8 mouse cellular contexts compared by ENCODE assay signal in genomic region chr10:122096462-122096979, GRCm38 (mm10). TPM values are rescaled to one million over a fixed set of nuclear protein-coding genes. Genes with fewer than 3 reads are reported as not detected.
A peak's percentile ranks its signal among the peaks of the same experiment; 100 is the strongest.
DNase-seq lines count a peak whose midpoint lies in the region; ATAC-seq and TF ChIP-seq lines count a peak whose summit lies in the region.

No protein-coding gene starts in this region.

- H3K4me2 ChIP-seq in heart, embryonic 12.5 days = peak overlapping the region; percentile 94
- H3K4me2 ChIP-seq in hindbrain, embryonic 14.5 days (replicated peaks) = peak overlapping the region; percentile 89

- DNase-seq in heart, postnatal 10 days = no peak
- peak; percentile 62 for DNase-seq in hindbrain, embryonic 14.5 days (ENCODE audit: low spot score)
- DNase-seq in gastrocnemius, postnatal 25 days = no peak

- peaks cover 4% of the 10 kb centered on the region for H3K79me3 ChIP-seq in C2C12 (ENCODE audit: low read depth)

- H3K36me3 ChIP-seq in heart, embryonic 12.5 days = peaks cover 4% of the 10 kb centered on the region; the same call in 1 of the 2 replicates
- peaks cover 30% of the 10 kb centered on the region for H3K36me3 ChIP-seq in C2C12 (ENCODE audit: control insufficient read depth, insufficient read depth)
- peaks cover 8% of the 10 kb centered on the region for H3K36me3 ChIP-seq in hindbrain, embryonic 14.5 days (replicated peaks; ENCODE audit: control insufficient read depth, insufficient read depth)

- H3K27me3 ChIP-seq in heart, embryonic 12.5 days (replicated peaks) = no peaks in the 10 kb centered on the region
- H3K27me3 ChIP-seq in C2C12 (ENCODE audit: control insufficient read depth, insufficient read depth, insufficient read length) = no peaks in the 10 kb centered on the region
- no peaks in the 10 kb centered on the region for H3K27me3 ChIP-seq in hindbrain, embryonic 14.5 days (ENCODE audit: control insufficient read depth, insufficient read depth, low read length)

- peaks cover 28% of the 10 kb centered on the region for H3K79me2 ChIP-seq in C2C12 (ENCODE audit: control insufficient read depth, insufficient read depth)

- peak overlapping the region; percentile 81 for H3ac ChIP-seq in C2C12 (ENCODE audit: control insufficient read depth, insufficient read length, low read depth)

- peak overlapping the region; percentile 81 for H3K4me3 ChIP-seq in heart, embryonic 12.5 days
- H3K4me3 ChIP-seq in C2C12 (ENCODE audit: insufficient read depth, poor library complexity, severe bottlenecking) = peak overlapping the region; percentile 51
- peak overlapping the region; percentile 69 for H3K4me3 ChIP-seq in brown adipose tissue, adult 24 weeks (ENCODE audit: insufficient read depth, low read depth, low read length)
- peak overlapping the region; percentile 87 for H3K4me3 ChIP-seq in hindbrain, embryonic 14.5 days (replicated peaks; ENCODE audit: low read length)

- intact Hi-C loops in heart, postnatal 10 days (cut with DNase I) = no loop called here

- H3K9ac ChIP-seq in heart, embryonic 12.5 days = peak overlapping the region; percentile 91
- peak overlapping the region; percentile 90 for H3K9ac ChIP-seq in hindbrain, embryonic 14.5 days

- no peaks in the 10 kb centered on the region for H3K9me3 ChIP-seq in heart, embryonic 12.5 days (replicated peaks)
- no peaks in the 10 kb centered on the region for H3K9me3 ChIP-seq in hindbrain, embryonic 14.5 days (ENCODE audit: control insufficient read depth, low read length)

- peak; percentile 73 for ATAC-seq in heart, embryonic 12.5 days (ENCODE audit: insufficient number of reproducible peaks, low FRiP score)
- ATAC-seq in hindbrain, embryonic 14.5 days (ENCODE audit: low FRiP score) = peak; percentile 77
- ATAC-seq in megakaryocyte-erythroid progenitor cell, adult 5-6 weeks (replicated peaks; ENCODE audit: low FRiP score, low TSS enrichment, poor library complexity, severe bottlenecking) = peak; percentile 33; the same call in 1 of the 2 replicates
- no peak for ATAC-seq in CD4-positive, CD25-positive, alpha-beta regulatory T cell, adult 4 months

- no peak for TF ChIP-seq CTCF in C2C12 (IDR thresholded peaks at IDR 0.05; ENCODE audit: control insufficient read depth, insufficient read depth, insufficient read length)

- peak overlapping the region; percentile 91 for H3K27ac ChIP-seq in heart, embryonic 12.5 days (ENCODE audit: poor library complexity, severe bottlenecking)
- no peak overlapping the region; the same call in 1 of the 2 replicates for H3K27ac ChIP-seq in brown adipose tissue, adult 24 weeks (replicated peaks; ENCODE audit: low read depth, low read length)
- peak overlapping the region; percentile 92 for H3K27ac ChIP-seq in hindbrain, embryonic 14.5 days

- WGBS in heart, embryonic 12.5 days = under 1% methylated on average over 47 of the region's 48 CpGs
- WGBS in hindbrain, embryonic 14.5 days = under 1% methylated on average over 47 of the region's 48 CpGs

- peaks cover 8% of the 10 kb centered on the region for H3K4me1 ChIP-seq in heart, embryonic 12.5 days (replicated peaks)
- no peaks in the 10 kb centered on the region for H3K4me1 ChIP-seq in brown adipose tissue, adult 24 weeks (ENCODE audit: control insufficient read depth, insufficient read depth, insufficient read length, low read length)
- H3K4me1 ChIP-seq in hindbrain, embryonic 14.5 days (replicated peaks; ENCODE audit: control insufficient read depth, insufficient read depth, low read length) = peaks cover 10% of the 10 kb centered on the region

TF ChIP-seq in C2C12, 6 proteins besides CTCF, POLR2A, EP300 and RAD21:
- peak; percentile 80 for TF ChIP-seq USF1 (IDR thresholded peaks at IDR 0.05; ENCODE audit: low read depth)
- peak; percentile 56 for TF ChIP-seq MAX (IDR thresholded peaks at IDR 0.05)
- TF ChIP-seq MYOD1 (IDR thresholded peaks at IDR 0.05; ENCODE audit: control insufficient read depth, insufficient read length, low read depth) = no peak

RNA-seq across cellular contexts. Expression of gene Rxylt1, which starts 0.7 kb away (rescaled TPM):
- polyA plus RNA-seq in heart, embryonic 12.5 days (2016; fragmentation: Nextera tagmentation; extraction: Ambion mirVana) = 41.8 and 43.5 TPM in 2 replicates
- total RNA-seq in heart, postnatal 10 days (2021) = 10 to 100 TPM; 37.7 to 43.5 TPM
- polyA plus RNA-seq in C2C12 (2012; fragmentation: generic; extraction: Trizol) = 27.7 TPM
- polyA plus RNA-seq in brown adipose tissue, adult 24 weeks (2012; ENCODE audit: insufficient read depth, insufficient read length, missing spikeins) = 36.3 and 63.2 TPM in 2 replicates
- 42.8 and 47.8 TPM in 2 replicates for polyA plus RNA-seq in hindbrain, embryonic 14.5 days (2014; fragmentation: Nextera tagmentation; extraction: Ambion mirVana)
- total RNA-seq in megakaryocyte-erythroid progenitor cell, adult 5-6 weeks (2014; fragmentation: Nextera tagmentation) = 16.6 and 28.4 TPM in 2 replicates
- total RNA-seq in megakaryocyte-erythroid progenitor cell, adult 5-6 weeks (2017) = 39.7 and 51.5 TPM in 2 replicates
- polyA plus RNA-seq in CD4-positive, CD25-positive, alpha-beta regulatory T cell, adult 4 months (2017; shearing (Covaris generic)) = 10 to 100 TPM; 10.9 to 15.3 TPM
- 10 to 100 TPM; 31.6 to 32.1 TPM for total RNA-seq in gastrocnemius, postnatal 25 days (2021)

RNA-seq across cellular contexts. Expression of gene Srgap1, which starts 49.4 kb away (rescaled TPM):
- polyA plus RNA-seq in heart, embryonic 12.5 days (2016; fragmentation: Nextera tagmentation; extraction: Ambion mirVana) = 8.5 and 8.6 TPM in 2 replicates
- total RNA-seq in heart, postnatal 10 days (2021) = 1 to 10 TPM; 8.2 to 8.4 TPM
- polyA plus RNA-seq in C2C12 (2012; fragmentation: generic; extraction: Trizol) = 0.06 TPM
- 1.0 and 1.2 TPM in 2 replicates for polyA plus RNA-seq in brown adipose tissue, adult 24 weeks (2012; ENCODE audit: insufficient read depth, insufficient read length, missing spikeins)
- polyA plus RNA-seq in hindbrain, embryonic 14.5 days (2014; fragmentation: Nextera tagmentation; extraction: Ambion mirVana) = 28.2 and 34.6 TPM in 2 replicates
- 0.07 and 0.84 TPM in 2 replicates for total RNA-seq in megakaryocyte-erythroid progenitor cell, adult 5-6 weeks (2014; fragmentation: Nextera tagmentation)
- not detected in 2 replicates for total RNA-seq in megakaryocyte-erythroid progenitor cell, adult 5-6 weeks (2017)
- under 1 TPM in 1 of 2 experiments, not detected in 1; 0.39 TPM for polyA plus RNA-seq in CD4-positive, CD25-positive, alpha-beta regulatory T cell, adult 4 months (2017; shearing (Covaris generic))
- 1 to 10 TPM; 1.4 to 1.7 TPM for total RNA-seq in gastrocnemius, postnatal 25 days (2021)
